Mouse (Mus musculus): ENCODE results near the gene Rps8.

The Rps8 gene

DNA sequence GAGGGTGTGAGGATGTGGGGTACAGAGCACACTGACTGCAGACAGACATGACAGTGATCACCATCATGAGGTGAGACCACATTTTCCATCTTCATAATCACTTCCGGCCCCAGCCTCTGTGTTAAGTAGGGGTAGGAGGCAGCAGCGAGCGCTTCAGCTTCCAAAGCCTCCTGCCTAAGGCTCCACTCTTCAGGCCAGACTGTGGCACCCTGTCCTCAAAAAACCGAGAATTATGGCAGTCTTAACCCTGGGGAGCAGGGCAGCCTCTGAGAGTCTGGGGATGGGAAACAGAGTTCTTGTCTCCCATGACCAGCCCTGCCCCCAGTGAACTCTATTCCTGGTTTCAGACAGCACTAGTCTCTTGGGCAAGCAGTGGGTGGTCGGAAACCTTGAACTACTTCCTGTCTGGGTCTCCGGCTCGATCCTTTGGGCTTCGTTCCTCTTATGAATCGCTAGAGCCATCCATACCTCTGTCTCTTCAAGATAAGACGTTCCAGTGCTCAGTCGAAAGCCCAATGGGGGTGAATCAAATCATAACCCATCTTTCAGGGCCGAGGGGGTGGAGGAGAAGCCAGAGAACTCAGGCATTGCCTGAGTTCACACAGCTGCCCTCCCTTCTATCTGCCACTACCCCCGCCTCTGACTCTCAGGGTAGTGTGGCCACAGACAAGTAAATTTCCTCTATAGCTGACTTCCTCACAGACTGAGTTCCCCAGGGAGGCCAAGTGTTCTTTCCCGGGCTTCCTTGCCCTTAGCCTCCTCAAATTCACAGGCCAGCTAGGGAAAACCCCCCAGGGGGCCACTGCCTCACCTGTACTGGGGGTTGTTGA, 31.3 kb downstream of the Rps8 start:
- ATAC-seq (ENCODE audit: low TSS enrichment) = no peak

GRCm38 (mm10) chr4:117124218-117124517, 31.9 kb downstream of the Rps8 start:
- no peak for ATAC-seq (ENCODE audit: low TSS enrichment)

GRCm38 (mm10) chr4:117123546-117124217, 32.4 kb downstream of the Rps8 start:
- ATAC-seq (ENCODE audit: low TSS enrichment) = no peak

GRCm38 (mm10) chr4:117122209-117122608, 33.8 kb downstream of the Rps8 start:
- ATAC-seq (ENCODE audit: low TSS enrichment) = no peak

DNA sequence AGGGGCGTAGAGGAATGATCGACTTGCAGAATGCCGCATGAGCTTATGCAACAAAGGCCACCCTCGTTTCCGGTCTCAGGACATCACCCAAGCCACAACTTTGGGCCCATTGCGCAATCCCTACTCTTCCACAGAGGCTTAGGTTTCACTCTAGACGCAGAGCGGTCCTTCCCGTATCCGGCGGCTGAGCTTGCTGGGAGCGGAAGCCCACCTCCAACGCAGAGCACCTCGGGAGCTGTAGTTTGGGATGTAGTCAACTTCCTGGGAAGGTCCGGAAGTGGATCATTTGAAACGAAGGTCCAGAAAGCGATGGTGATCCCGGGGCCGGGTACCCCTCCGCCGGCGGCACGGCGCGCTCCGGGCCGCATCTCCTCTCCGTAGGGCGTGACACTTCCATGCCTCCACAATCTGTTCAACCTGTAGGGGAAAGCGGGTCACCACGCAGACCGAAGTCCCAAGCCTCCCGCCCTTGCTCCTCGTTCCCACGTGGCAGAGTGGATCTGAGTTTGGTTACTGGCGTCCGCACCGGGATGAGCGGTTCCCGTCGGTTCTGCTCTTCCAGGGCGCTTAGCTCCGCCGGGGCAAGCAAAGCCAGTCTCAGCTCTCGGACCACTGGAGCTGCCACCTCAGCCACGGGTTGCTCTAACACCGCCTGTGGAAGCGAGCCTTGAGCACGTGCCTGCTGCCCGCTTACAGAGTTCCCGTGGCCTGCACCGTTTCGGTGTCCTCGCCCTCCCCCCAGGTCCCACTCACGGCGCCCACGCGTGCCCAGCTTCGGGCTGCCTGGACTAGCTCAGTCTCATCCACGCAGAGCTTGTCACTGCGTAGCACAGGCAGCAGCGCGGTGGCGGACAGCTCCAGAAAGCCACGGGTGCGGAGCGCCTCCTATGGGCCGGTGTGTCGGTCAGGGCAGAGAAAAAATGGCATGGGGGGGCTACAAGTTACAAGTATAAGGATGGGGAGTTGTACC, 35.3 kb downstream of the Rps8 start:
- peak; percentile 93 for ATAC-seq (ENCODE audit: low TSS enrichment)

- no peak for ATAC-seq (ENCODE audit: low TSS enrichment)
Measured at GRCm38 (mm10) chr4:117120052-117120444, 36.0 kb downstream of the Rps8 start.

- ATAC-seq (ENCODE audit: low TSS enrichment) = no peak
Measured at GRCm38 (mm10) chr4:117119636-117120035, 36.4 kb downstream of the Rps8 start.

- ATAC-seq (ENCODE audit: low TSS enrichment) = no peak
Measured at GRCm38 (mm10) chr4:117117931-117118330, 38.1 kb downstream of the Rps8 start.

DNA sequence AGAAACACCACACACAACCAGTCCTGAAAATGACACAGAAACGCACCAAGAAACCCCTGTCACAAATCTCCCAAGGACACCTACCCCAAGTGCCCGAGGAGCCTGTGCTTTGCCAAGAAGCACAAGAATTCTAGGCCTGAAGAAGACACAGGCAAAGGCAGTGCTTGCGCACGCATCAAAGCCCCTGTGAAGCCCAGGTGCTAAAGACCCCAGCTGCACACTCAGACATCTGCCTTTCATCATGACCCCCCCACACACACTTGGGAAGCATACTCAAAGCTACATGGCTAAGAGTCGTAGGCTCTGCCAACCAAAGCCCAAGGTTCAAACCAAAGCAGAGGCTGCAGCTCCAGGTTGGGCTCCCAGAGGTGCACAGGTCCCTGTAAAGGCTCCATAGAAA, 40.5 kb downstream of the Rps8 start:
- no peak for ATAC-seq (ENCODE audit: low TSS enrichment)

DNA sequence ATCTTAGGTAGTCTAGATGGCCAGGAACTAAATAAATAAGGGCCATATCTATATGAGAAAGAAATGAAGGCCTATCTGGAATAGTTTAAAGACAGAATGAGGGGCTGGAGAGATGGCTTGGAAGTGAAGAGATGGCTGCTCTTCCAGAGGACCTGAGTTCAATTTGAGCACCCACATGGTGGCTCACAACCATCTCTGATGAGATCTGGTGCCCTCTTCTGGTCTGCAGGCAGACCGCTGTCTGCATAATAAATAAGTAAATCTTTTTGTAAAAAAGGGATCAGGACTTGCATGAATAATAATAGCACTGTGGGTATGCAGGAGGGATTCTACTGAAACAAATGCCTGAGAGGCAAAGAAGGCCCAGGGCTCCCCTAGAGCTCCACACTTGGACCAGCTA, 42.8 kb downstream of the Rps8 start:
- ATAC-seq (ENCODE audit: low TSS enrichment) = no peak

DNA sequence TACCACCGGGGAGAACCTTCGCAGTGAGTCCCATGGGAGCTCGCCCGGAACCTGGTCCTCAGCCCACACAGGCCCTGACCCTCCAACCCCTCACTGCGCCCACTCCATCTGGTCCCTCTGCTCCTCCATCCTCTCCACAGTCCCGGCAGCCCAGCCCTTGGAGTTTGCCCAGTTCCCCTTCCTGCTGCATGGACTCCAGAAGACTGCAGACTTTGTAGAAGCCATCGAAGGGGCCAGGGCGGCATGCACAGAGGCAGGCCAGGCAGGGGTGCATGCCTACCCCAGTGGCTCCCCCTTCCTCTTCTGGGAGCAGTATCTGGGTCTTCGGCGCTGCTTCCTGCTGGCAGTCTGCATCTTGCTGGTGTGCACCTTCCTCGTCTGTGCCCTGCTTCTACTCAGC, 45.1 kb downstream of the Rps8 start:
- no peak for ATAC-seq (ENCODE audit: low TSS enrichment)

DNA sequence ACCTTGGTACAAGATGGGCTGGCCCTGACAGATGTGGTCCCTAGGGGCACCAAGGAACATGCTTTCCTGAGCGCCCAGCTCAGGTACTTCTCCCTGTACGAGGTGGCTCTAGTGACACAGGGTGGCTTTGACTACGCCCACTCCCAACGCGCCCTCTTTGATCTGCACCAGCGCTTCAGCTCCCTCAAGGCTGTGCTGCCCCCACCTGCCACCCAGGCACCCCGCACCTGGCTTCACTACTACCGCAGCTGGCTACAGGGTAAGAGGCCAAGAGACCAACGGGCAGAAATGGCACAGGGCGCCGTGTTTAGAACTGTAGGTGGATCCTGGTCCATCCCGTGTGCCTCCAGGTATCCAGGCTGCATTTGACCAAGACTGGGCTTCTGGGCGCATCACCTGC, 45.8 kb downstream of the Rps8 start:
- no peak for ATAC-seq (ENCODE audit: low TSS enrichment)

DNA sequence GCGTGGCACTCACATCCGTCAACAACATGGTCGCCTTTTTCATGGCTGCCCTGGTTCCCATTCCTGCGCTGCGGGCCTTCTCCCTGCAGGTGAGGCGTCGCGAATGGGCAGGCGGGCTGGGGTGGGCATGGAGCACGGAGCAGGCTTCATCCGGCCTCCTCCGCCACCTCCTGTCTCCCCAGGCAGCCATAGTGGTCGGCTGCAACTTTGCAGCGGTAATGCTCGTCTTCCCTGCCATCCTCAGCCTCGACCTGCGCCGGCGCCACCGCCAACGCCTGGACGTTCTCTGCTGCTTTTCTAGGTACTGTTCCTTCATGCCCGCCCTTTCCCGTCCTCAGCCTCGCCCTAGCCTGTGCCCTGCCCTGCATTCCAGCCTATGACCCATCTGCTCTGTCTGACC, 46.7 kb downstream of the Rps8 start:
- no peak for ATAC-seq (ENCODE audit: low TSS enrichment)

GRCm38 (mm10) chr4:117108524-117108849, 47.6 kb downstream of the Rps8 start:
- ATAC-seq (ENCODE audit: low TSS enrichment) = no peak

- no peak for ATAC-seq (ENCODE audit: low TSS enrichment)
Measured at GRCm38 (mm10) chr4:117107813-117108523, 48.1 kb downstream of the Rps8 start.

GRCm38 (mm10) chr4:117105127-117105526, 50.9 kb downstream of the Rps8 start:
- ATAC-seq (ENCODE audit: low TSS enrichment) = no peak

- ATAC-seq (ENCODE audit: low TSS enrichment) = no peak
Measured at GRCm38 (mm10) chr4:117104672-117105071, 51.4 kb downstream of the Rps8 start.

All from frontal cortex, adult (tissue).